Mouse (Mus musculus) embryonic facial prominence, embryonic 12.5 days (tissue): ENCODE measurements around the gene Pon1. TPM values are rescaled to one million over a fixed set of nuclear protein-coding genes. Genes with fewer than 3 reads are reported as not detected.

Experiments
- ATAC-seq: fragments of 200-750 bp; cut with Nextera tagmentation; 2 replicates; pipeline ENCODE4 v1.8.0; 2017; ENCODE audit not compliant: insufficient number of reproducible peaks, insufficient read depth, low FRiP score, low TSS enrichment
- H3K27ac ChIP-seq: fragments of 300-500 bp; sonication (generic); 2 replicates; pipeline ENCODE4 v1.5.1; 2016; ENCODE audit warnings: mild to moderate bottlenecking
- H3K27me3 ChIP-seq: fragments of 300-500 bp; sonication (generic); 2 replicates; pipeline ENCODE4 v1.6.1; 2016; ENCODE audit warnings: mild to moderate bottlenecking, moderate library complexity
- H3K36me3 ChIP-seq: fragments of 300-500 bp; sonication (generic); 2 replicates; pipeline ENCODE4 v1.6.1; 2016; ENCODE audit warnings: mild to moderate bottlenecking
- H3K4me1 ChIP-seq: fragments of 300-500 bp; sonication (generic); 2 replicates; pipeline ENCODE4 v1.6.1; 2016
- H3K4me2 ChIP-seq: fragments of 300-500 bp; sonication (generic); replicated peaks from 2 replicates; pipeline ENCODE4 v1.6.1; 2016; ENCODE audit warnings: mild to moderate bottlenecking, moderate library complexity
- H3K4me3 ChIP-seq: fragments of 300-500 bp; sonication (generic); 2 replicates; pipeline ENCODE4 v1.5.1; 2016; ENCODE audit warnings: mild to moderate bottlenecking
- H3K9ac ChIP-seq: fragments of 300-500 bp; sonication (generic); 2 replicates; pipeline ENCODE4 v1.6.1; 2016; ENCODE audit warnings: mild to moderate bottlenecking, moderate library complexity
- H3K9me3 ChIP-seq: fragments of 300-500 bp; sonication (generic); 2 replicates; pipeline ENCODE4 v1.6.1; 2016; ENCODE audit warnings: mild to moderate bottlenecking, moderate library complexity
- WGBS: fragments of 180-500 bp; shearing (Covaris S2); methylation state at CpG from one replicate; pipeline ENCODE4 v1.1.7; 2016; 5-methylcytosine and 5-hydroxymethylcytosine counted together
- polyA plus RNA-seq: library from polyadenylated mRNA; unstranded; fragments of >200 nt; fragmentation: Nextera tagmentation; extraction: Ambion mirVana; gene quantifications from 2 replicates; pipeline ENCODE4 v1.2.1, GENCODE M21; 2016

The Pon1 gene
- polyA plus RNA-seq, 1 experiment from 2014 or later, result 0.27 TPM

DNA sequence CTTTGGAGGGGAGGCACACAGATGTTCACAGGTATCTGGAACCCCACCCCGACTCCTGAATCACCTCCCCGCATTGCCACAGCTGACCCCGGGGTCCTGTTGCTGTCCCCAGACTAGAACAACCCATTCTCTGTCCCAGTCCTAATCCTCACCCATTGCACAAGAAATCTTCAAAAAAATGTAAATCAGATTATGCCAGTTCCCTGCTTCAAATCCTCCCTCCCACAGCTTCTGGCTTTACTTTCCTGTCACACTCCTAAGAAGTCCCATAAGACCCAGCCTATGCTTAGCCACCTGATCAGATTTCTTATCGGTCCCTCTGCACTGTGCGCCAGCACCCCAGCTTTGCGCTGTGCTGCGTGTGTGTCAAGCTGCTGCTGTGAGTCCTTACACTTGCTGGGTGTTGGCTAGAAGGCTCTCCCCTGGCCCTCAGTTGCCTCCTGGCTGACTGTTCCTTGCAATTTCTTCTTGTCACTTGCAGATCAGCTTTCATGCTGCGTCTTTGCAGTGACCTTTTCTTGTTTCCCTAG lies 5.7 kb upstream of the Pon1 start:
- Histone ChIP-seq H3K9ac (no peak overlapping the region), H3K27ac (no peak overlapping the region), H3K4me1 (no peaks in the 10 kb centered on the region), H3K36me3 (no peaks in the 10 kb centered on the region), H3K4me2 (no peak overlapping the region), H3K9me3 (no peaks in the 10 kb centered on the region), H3K27me3 (no peaks in the 10 kb centered on the region), H3K4me3 (no peak overlapping the region)
- 89% methylated on average over 8 of the region's 8 CpGs for WGBS
- ATAC-seq, result no peak

DNA sequence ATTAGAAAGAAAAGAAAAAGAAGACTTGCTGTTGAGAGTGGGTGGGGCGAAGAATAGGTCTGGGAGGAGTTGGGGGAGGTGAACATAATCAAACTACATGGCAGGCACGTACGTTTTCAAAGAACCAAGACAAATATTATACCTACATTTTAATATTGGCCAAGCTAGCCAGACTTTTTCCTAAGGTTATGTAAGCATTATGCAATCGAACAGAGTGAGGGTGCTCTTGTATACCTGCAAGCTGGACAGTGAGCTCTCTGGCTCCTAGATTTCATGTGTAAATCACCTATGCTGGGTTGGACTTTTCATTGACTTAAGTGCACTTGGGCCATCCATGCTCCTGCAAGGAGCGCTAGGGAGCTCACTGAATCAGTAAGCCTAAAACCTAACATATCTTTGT lies 4.8 kb upstream of the Pon1 start:
- Histone ChIP-seq H3K36me3 (no peaks in the 10 kb centered on the region), H3K9ac (no peak overlapping the region), H3K4me3 (no peak overlapping the region), H3K4me2 (no peak overlapping the region), H3K27me3 (no peaks in the 10 kb centered on the region), H3K27ac (no peak overlapping the region), H3K9me3 (no peaks in the 10 kb centered on the region), H3K4me1 (no peaks in the 10 kb centered on the region)
- ATAC-seq, result no peak
- 93% methylated on average over 5 of the region's 5 CpGs for WGBS

DNA sequence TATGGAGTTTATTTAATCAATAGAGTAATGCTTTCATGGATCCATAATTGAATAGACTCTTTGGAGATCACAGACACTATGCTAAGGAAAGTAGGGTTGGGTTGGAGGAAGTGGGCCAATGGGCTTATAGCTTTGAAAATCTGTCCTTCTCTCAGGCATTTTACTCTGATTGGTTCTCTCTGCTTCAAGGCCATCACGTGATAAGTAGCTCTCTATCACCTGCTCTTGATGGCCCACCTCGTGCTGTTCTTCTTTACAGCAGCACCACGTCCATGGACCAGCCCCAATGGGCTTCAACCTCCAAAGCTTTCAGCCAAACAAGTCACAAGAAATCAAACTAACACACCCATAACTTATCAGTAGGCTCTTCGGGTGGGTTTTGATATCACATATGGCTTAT lies 3.0 kb downstream of the Pon1 start:
- Histone ChIP-seq H3K36me3 (no peaks in the 10 kb centered on the region), H3K4me3 (no peak overlapping the region), H3K4me2 (no peak overlapping the region), H3K9me3 (no peaks in the 10 kb centered on the region), H3K27ac (no peak overlapping the region), H3K9ac (no peak overlapping the region), H3K4me1 (0 out of 2 replicates have a peak, but pooled peaks cover 3% of the 10 kb centered on the region), H3K27me3 (no peaks in the 10 kb centered on the region)
- no peak for ATAC-seq
- WGBS, result 81% methylated on average over 4 of the region's 4 CpGs

DNA sequence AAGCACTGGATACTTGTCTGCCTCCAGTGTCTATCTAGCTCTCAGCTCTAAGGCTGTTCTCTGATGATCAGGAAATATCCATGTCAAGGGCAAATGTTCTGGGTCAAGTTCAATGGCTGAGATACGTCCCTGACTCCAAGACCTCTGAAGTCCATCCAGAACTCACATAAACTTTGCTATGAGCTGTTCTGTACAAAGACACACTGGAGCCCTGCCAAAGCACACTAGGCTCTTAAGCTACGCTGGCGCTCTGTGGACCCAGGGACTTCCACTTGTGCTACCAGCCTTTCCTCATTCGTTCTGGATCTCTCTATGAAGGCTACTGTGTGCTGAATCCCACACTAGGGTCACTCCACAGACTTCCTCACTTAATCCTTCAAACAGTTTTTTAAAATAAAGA lies 4.2 kb downstream of the Pon1 start:
- ATAC-seq, result no peak
- Histone ChIP-seq H3K36me3 (no peaks in the 10 kb centered on the region), H3K27ac (no peak overlapping the region), H3K4me1 (0 out of 2 replicates have a peak, but pooled peaks cover 3% of the 10 kb centered on the region), H3K27me3 (no peaks in the 10 kb centered on the region), H3K4me3 (no peak overlapping the region), H3K9me3 (no peaks in the 10 kb centered on the region), H3K9ac (no peak overlapping the region), H3K4me2 (no peak overlapping the region)
- 60% methylated on average over 4 of the region's 4 CpGs for WGBS

DNA sequence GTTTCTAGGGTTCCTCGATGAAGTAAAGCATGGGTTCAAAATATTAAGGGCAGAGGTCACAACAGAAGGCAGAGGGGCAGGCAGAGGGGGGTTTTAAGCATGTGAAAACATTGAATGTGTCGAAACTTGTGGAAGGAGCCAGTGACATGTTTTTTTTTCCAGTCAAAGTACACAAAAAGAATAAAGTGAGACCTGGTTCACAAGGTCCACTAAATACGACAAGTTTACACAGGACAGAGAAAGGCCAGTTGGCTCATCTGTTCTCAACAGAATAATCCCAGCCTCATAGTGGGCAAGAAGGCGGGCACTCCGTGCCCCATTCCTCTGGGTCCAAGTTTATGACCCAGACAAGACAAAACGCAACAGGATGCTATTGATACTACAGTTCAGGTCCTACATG lies 4.8 kb downstream of the Pon1 start:
- 62% methylated on average over 6 of the region's 6 CpGs for WGBS
- no peak overlapping the region for H3K27ac ChIP-seq
- H3K4me3 ChIP-seq, result no peak overlapping the region
- H3K36me3 ChIP-seq, result no peaks in the 10 kb centered on the region
- H3K4me2 ChIP-seq, result no peak overlapping the region
- H3K27me3 ChIP-seq, result no peaks in the 10 kb centered on the region
- H3K9ac ChIP-seq, result no peak overlapping the region
- 0 out of 2 replicates have a peak, but pooled peaks cover 3% of the 10 kb centered on the region for H3K4me1 ChIP-seq
- H3K9me3 ChIP-seq, result no peaks in the 10 kb centered on the region
- no peak for ATAC-seq

DNA sequence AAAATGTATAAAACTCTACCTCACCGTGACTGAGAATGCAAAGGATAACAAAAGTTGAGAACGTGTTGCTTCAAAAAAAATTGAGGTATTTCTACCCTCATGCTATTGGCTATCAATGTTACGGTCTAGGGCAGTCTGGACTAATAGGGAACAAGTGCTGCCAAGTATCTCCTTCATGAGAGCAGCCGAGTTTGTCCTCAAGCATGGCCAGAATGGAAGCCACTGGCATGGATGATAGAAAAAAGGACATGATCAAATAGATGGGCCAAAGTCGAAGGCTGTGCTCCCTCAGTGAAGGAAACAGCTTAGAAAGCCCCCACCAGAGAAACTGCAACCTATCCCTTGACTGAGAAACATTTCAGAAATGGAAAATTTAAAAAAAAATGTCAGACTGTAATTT lies 5.7 kb downstream of the Pon1 start:
- Histone ChIP-seq H3K36me3 (no peaks in the 10 kb centered on the region), H3K9ac (no peak overlapping the region), H3K4me2 (no peak overlapping the region), H3K4me3 (no peak overlapping the region), H3K27ac (no peak overlapping the region), H3K9me3 (no peaks in the 10 kb centered on the region), H3K4me1 (0 out of 2 replicates have a peak, but pooled peaks cover 3% of the 10 kb centered on the region), H3K27me3 (no peaks in the 10 kb centered on the region)
- ATAC-seq, result no peak
- 62% methylated on average over 5 of the region's 5 CpGs for WGBS

DNA sequence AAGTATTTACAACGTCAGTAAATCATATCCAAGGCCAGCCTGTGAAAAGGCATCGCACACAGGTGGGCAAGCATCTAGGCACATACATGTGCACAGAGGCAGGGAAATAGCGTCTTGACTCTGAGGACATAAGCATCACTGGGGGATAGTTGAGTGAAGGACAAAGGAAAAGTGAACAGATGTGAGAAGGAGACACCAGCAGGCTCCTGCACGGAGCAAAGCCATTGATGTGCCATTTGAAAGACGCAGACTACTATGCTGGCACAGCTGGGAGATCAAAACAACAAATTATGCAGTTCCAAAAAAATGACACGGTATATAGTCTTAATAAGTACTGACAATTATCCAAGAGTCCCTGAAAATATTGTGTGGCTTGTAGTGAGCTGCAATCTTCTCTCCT lies 6.2 kb downstream of the Pon1 start:
- Histone ChIP-seq H3K36me3 (no peaks in the 10 kb centered on the region), H3K4me3 (no peak overlapping the region), H3K27ac (no peak overlapping the region), H3K4me2 (no peak overlapping the region), H3K27me3 (no peaks in the 10 kb centered on the region), H3K4me1 (0 out of 2 replicates have a peak, but pooled peaks cover 3% of the 10 kb centered on the region), H3K9ac (no peak overlapping the region), H3K9me3 (no peaks in the 10 kb centered on the region)
- no peak for ATAC-seq
- 68% methylated on average over 6 of the region's 6 CpGs for WGBS

DNA sequence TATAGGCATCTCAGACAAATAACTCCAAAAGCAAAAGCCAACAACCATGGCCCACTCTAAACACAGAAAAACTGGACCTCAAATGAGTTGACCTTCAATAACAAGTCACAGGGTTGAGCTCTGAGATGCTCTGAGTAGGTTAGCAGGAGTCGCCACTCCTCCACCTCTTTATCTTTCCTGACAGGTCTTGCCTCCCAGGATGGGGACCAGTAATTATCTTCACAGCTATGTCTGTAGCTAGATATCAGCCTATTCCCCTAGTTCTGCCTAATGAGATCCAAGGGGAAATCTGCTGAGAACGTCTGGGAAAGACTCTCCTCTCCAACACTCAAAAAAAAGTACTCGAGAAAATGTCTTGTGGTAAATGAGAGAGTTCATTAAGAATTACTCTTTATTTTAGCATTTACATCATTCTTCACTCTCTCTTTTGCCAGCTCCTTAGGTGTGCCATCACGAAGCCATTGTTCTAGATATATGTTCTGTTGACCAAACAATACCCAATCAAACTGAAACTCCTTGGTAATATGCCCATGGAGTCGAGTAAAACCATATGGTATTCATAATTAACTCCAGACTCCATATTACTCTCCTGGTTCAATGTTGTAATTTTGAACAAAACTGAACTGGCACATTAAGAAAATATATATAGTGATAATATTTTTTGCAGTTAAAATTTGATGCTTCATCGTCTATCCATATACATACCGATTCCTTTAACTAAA lies 7.4 kb downstream of the Pon1 start:
- H3K27me3 ChIP-seq, result no peaks in the 10 kb centered on the region
- no peak overlapping the region for H3K4me2 ChIP-seq
- no peak overlapping the region for H3K27ac ChIP-seq
- H3K4me3 ChIP-seq, result no peak overlapping the region
- ATAC-seq, result no peak
- 0 out of 2 replicates have a peak, but pooled peaks cover 3% of the 10 kb centered on the region for H3K4me1 ChIP-seq
- WGBS, result 57% methylated on average over 7 of the region's 7 CpGs
- H3K9me3 ChIP-seq, result no peaks in the 10 kb centered on the region
- H3K36me3 ChIP-seq, result no peaks in the 10 kb centered on the region
- no peak overlapping the region for H3K9ac ChIP-seq

DNA sequence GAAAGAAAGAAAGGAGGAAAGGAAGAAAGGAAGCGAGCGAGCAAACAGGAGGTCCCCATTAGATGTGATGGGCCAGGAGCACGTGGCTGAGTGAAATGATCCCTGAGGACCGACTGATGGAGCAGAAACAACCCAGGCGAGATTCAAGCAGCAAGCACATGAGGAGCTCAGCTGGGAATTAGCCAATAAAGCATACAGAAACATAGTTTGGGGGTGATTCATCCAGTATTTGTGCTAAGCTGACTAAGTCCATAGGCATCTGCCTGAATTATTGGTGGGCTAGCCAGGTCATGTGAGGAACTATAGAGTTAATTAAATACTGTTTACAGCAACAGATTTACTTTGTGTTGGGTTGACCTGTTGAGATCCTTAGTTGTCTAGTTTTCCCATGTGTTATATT lies 13.1 kb downstream of the Pon1 start:
- Histone ChIP-seq H3K27me3 (no peaks in the 10 kb centered on the region), H3K9ac (no peak overlapping the region), H3K4me2 (no peak overlapping the region), H3K4me1 (peaks cover 3% of the 10 kb centered on the region; the same call in 1 of the 2 replicates), H3K4me3 (no peak overlapping the region), H3K36me3 (no peaks in the 10 kb centered on the region), H3K9me3 (no peaks in the 10 kb centered on the region), H3K27ac (no peak overlapping the region)
- WGBS, result 78% methylated on average over 5 of the region's 5 CpGs
- no peak for ATAC-seq

DNA sequence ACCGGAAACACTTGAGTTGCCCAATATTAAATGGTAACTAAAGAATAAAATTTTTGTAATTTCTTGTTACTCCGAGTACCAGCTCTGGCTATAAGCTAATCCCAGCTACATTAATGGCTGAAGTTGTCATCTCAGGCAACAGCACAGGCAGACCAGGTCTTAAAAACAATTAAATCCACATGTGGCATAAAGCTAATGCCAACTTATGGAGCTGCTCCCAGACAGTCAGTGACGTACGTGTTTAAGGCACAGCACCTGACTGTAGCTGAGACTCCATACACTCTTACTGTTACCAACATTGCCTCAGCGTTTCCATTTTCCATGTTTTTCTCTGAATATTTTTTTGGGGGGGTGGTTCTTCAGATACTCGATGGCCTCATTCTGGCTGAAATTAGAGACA lies 14.6 kb downstream of the Pon1 start:
- ATAC-seq, result no peak
- Histone ChIP-seq H3K36me3 (no peaks in the 10 kb centered on the region), H3K4me1 (peaks cover 3% of the 10 kb centered on the region; the same call in 1 of the 2 replicates), H3K27me3 (no peaks in the 10 kb centered on the region), H3K9me3 (no peaks in the 10 kb centered on the region), H3K4me2 (no peak overlapping the region), H3K27ac (no peak overlapping the region), H3K9ac (no peak overlapping the region), H3K4me3 (no peak overlapping the region)
- 61% methylated on average over 6 of the region's 6 CpGs for WGBS

DNA sequence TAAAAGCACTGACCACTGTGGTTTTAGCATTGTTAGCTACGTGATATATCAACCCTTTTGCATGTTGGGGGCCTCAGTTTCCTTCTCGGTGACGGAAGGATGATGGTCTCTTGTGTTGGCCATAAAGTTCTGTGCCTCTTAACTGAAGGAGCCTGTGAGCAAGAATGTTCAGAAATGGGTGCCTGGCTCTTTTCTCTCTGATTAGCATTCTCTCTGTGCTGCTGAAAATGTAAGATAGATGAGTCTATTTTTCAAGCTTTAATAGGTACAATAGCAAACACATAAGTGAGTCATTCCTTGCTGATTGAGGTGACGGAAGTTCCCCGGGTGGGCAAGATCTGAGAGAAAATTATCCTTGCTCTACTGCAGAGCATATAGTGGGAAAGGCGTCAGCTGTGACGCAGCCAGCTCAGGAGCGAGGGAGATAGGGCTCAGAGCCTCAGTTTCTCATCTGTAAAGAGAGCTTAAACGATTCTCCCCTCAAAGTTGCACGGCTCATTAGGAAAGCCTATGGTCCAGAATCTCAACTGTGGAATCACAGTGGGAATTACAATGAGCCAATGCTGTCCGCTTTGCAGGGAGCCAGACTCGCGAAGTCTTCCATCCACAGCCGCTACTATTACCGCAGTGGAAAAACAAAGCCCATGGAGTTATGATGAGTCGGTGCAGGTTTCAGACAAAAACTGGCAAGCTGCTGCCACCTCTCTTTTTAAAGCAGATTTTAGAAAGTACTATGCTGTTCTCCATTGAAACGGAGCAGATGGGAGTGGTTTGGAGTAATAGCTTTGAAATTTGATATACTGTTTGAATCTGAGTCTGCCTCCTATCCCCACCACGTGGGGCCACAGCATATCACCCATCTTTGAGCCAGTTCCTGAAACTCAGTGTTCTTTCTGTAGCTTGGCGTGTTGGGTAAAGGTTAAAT lies 15.5 kb downstream of the Pon1 start:
- ATAC-seq, result no peak
- H3K4me2 ChIP-seq, result peak overlapping the region; percentile 44
- no peaks in the 10 kb centered on the region for H3K36me3 ChIP-seq
- no peaks in the 10 kb centered on the region for H3K9me3 ChIP-seq
- H3K4me1 ChIP-seq, result peaks cover 3% of the 10 kb centered on the region; the same call in 1 of the 2 replicates
- H3K4me3 ChIP-seq, result 0 out of 2 replicates have a peak overlapping the region, but pooled peaks have one; percentile 7
- no peaks in the 10 kb centered on the region for H3K27me3 ChIP-seq
- H3K27ac ChIP-seq, result peak overlapping the region; percentile 41; the same call in 1 of the 2 replicates
- no peak overlapping the region for H3K9ac ChIP-seq
- 45% methylated on average over 19 of the region's 19 CpGs for WGBS
